Mouse (Mus musculus): ENCODE data around the gene Mocs1.

DNA sequence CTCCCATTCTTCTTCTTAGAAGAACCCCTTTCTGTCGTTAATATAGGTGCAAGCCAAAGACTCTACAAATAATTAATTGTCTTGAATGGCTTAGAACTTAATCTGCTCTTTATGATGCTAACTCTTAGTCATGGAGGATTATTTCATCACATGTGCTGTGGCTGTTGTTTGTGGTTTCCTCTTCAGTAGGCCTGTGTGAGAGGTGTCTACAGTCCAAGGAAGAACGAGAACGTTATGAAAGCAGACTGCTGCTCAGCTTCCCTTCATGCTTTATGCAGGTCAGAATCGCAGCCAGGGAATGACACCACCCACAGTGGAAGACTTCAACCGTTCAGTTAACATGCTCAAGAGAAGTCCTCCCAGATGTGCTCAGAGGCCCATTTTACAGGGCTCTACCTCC, 15.2 kb upstream of the Mocs1 start:
- TF ChIP-seq CTCF (IDR thresholded peaks at IDR 0.05; ENCODE audit: control insufficient read depth, insufficient read depth, insufficient replicate concordance, low read depth, low read length) (no peak), POLR2A (IDR thresholded peaks at IDR 0.05; ENCODE audit: control insufficient read depth, low read depth, low read length) (no peak)

All from testis, adult 2 months (tissue).